Mouse (Mus musculus): ENCODE measurements around the gene Msh5.

DNA sequence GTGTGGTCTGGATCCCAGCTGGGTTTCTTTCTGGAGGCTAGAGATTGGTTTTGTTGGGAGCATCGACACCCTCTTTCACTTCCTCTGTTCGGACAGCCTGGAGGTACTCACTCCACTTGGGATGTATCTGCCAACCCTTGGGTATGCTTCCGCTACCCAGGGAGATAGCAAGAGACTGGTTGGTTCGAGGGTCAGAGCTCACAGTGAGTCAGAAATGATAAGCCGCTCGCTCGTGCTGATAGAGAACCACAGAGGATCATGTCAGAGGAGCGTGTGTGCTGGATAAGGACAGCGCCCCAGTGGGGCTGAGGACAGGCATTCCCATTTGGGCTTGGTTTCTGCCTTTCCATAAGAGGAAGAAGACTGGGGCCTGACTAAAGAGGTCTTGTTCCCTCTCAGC lies 33.2 kb upstream of the Msh5 start:
- TF ChIP-seq POLR2A (IDR thresholded peaks at IDR 0.05; ENCODE audit: control insufficient read depth, extremely low read depth, insufficient read depth, low read length, poor library complexity) (no peak), CTCF (IDR thresholded peaks at IDR 0.05; ENCODE audit: borderline replicate concordance, control insufficient read depth, extremely low read depth, insufficient read depth, low read length, poor library complexity) (no peak)

Data from thymus, adult 2 months (tissue).